Mouse (Mus musculus): ENCODE measurements around the gene Cbx7. TPM values are rescaled to one million over a fixed set of nuclear protein-coding genes. Genes with fewer than 3 reads are reported as not detected.

Gene Cbx7
- total and polyA plus RNA-seq, 2 experiments, result 4.0 to 10.1 TPM

- TF ChIP-seq CTCF (IDR thresholded peaks at IDR 0.05; ENCODE audit: low read depth, low read length), result no peak
- TF ChIP-seq POLR2A (IDR thresholded peaks at IDR 0.05; ENCODE audit: extremely low read depth, insufficient read depth, low read length), result no peak
- no peak overlapping the region for H3K9ac ChIP-seq (ENCODE audit: low read depth, low read length)
- no peaks in the 10 kb centered on the region for H3K27me3 ChIP-seq (ENCODE audit: control insufficient read depth, insufficient read depth, low read length)
- no peak for DNase-seq (ENCODE audit: extremely low read depth, low read depth, low spot score)
- no peak overlapping the region for H3K27ac ChIP-seq (replicated peaks; ENCODE audit: insufficient read depth, low read depth, low read length)
- no peak overlapping the region for H3K4me3 ChIP-seq (ENCODE audit: insufficient read depth, low read depth, low read length)
- H3K79me2 ChIP-seq (ENCODE audit: control insufficient read depth, insufficient read depth, low read length), result no peaks in the 10 kb centered on the region
- H3K4me1 ChIP-seq (ENCODE audit: control insufficient read depth, insufficient read depth, low read length), result 0 out of 2 replicates have a peak, but pooled peaks cover 3% of the 10 kb centered on the region
- WGBS, result 70% methylated on average over 7 of the region's 7 CpGs
- H3K36me3 ChIP-seq (ENCODE audit: control insufficient read depth, insufficient read depth, low read length), result no peaks in the 10 kb centered on the region
Measured at GRCm38 (mm10) chr15:80006156-80006555, 35.2 kb upstream of the Cbx7 start.

GRCm38 (mm10) chr15:80005436-80005835 is 34.5 kb upstream of the Cbx7 start:
- no peak overlapping the region for H3K27ac ChIP-seq (replicated peaks; ENCODE audit: insufficient read depth, low read depth, low read length)
- no peaks in the 10 kb centered on the region for H3K27me3 ChIP-seq (ENCODE audit: control insufficient read depth, insufficient read depth, low read length)
- H3K4me3 ChIP-seq (ENCODE audit: insufficient read depth, low read depth, low read length), result no peak overlapping the region
- no peaks in the 10 kb centered on the region for H3K36me3 ChIP-seq (ENCODE audit: control insufficient read depth, insufficient read depth, low read length)
- 0 out of 2 replicates have a peak, but pooled peaks cover 3% of the 10 kb centered on the region for H3K4me1 ChIP-seq (ENCODE audit: control insufficient read depth, insufficient read depth, low read length)
- no peak for DNase-seq (ENCODE audit: extremely low read depth, low read depth, low spot score)
- H3K9ac ChIP-seq (ENCODE audit: low read depth, low read length), result no peak overlapping the region
- H3K79me2 ChIP-seq (ENCODE audit: control insufficient read depth, insufficient read depth, low read length), result no peaks in the 10 kb centered on the region
- WGBS, result 80% methylated on average over 10 of the region's 10 CpGs
- no peak for TF ChIP-seq CTCF (IDR thresholded peaks at IDR 0.05; ENCODE audit: low read depth, low read length)
- TF ChIP-seq POLR2A (IDR thresholded peaks at IDR 0.05; ENCODE audit: extremely low read depth, insufficient read depth, low read length), result no peak

GRCm38 (mm10) chr15:80004644-80005340 is 33.9 kb upstream of the Cbx7 start:
- no peaks in the 10 kb centered on the region for H3K79me2 ChIP-seq (ENCODE audit: control insufficient read depth, insufficient read depth, low read length)
- no peak for TF ChIP-seq CTCF (IDR thresholded peaks at IDR 0.05; ENCODE audit: low read depth, low read length)
- no peak for TF ChIP-seq POLR2A (IDR thresholded peaks at IDR 0.05; ENCODE audit: extremely low read depth, insufficient read depth, low read length)
- no peaks in the 10 kb centered on the region for H3K36me3 ChIP-seq (ENCODE audit: control insufficient read depth, insufficient read depth, low read length)
- H3K4me1 ChIP-seq (ENCODE audit: control insufficient read depth, insufficient read depth, low read length), result 0 out of 2 replicates have a peak, but pooled peaks cover 3% of the 10 kb centered on the region
- 52% methylated on average over 14 of the region's 14 CpGs for WGBS
- no peak overlapping the region for H3K9ac ChIP-seq (ENCODE audit: low read depth, low read length)
- H3K27me3 ChIP-seq (ENCODE audit: control insufficient read depth, insufficient read depth, low read length), result no peaks in the 10 kb centered on the region
- H3K4me3 ChIP-seq (ENCODE audit: insufficient read depth, low read depth, low read length), result no peak overlapping the region
- H3K27ac ChIP-seq (replicated peaks; ENCODE audit: insufficient read depth, low read depth, low read length), result no peak overlapping the region
- DNase-seq (ENCODE audit: extremely low read depth, low read depth, low spot score), result no peak

GRCm38 (mm10) chr15:80003581-80003980 is 32.7 kb upstream of the Cbx7 start:
- Histone ChIP-seq H3K27ac (replicated peaks; ENCODE audit: insufficient read depth, low read depth, low read length) (no peak overlapping the region), H3K79me2 (ENCODE audit: control insufficient read depth, insufficient read depth, low read length) (no peaks in the 10 kb centered on the region), H3K9ac (ENCODE audit: low read depth, low read length) (no peak overlapping the region), H3K36me3 (ENCODE audit: control insufficient read depth, insufficient read depth, low read length) (no peaks in the 10 kb centered on the region), H3K27me3 (ENCODE audit: control insufficient read depth, insufficient read depth, low read length) (no peaks in the 10 kb centered on the region), H3K4me3 (ENCODE audit: insufficient read depth, low read depth, low read length) (no peak overlapping the region), H3K4me1 (ENCODE audit: control insufficient read depth, insufficient read depth, low read length) (0 out of 2 replicates have a peak, but pooled peaks cover 3% of the 10 kb centered on the region)
- no peak for DNase-seq (ENCODE audit: extremely low read depth, low read depth, low spot score)
- TF ChIP-seq CTCF (IDR thresholded peaks at IDR 0.05; ENCODE audit: low read depth, low read length) (no peak), POLR2A (IDR thresholded peaks at IDR 0.05; ENCODE audit: extremely low read depth, insufficient read depth, low read length) (no peak)
- 69% methylated on average over 2 of the region's 2 CpGs for WGBS

- WGBS, result 92% methylated on average over 23 of the region's 23 CpGs
Measured at GRCm38 (mm10) chr15:80001601-80002000, 30.7 kb upstream of the Cbx7 start.

GRCm38 (mm10) chr15:80000694-80001093 is 29.8 kb upstream of the Cbx7 start:
- no peak for DNase-seq (ENCODE audit: extremely low read depth, low read depth, low spot score)
- no peaks in the 10 kb centered on the region for H3K36me3 ChIP-seq (ENCODE audit: control insufficient read depth, insufficient read depth, low read length)
- TF ChIP-seq CTCF (IDR thresholded peaks at IDR 0.05; ENCODE audit: low read depth, low read length) (no peak), POLR2A (IDR thresholded peaks at IDR 0.05; ENCODE audit: extremely low read depth, insufficient read depth, low read length) (no peak)
- H3K79me2 ChIP-seq (ENCODE audit: control insufficient read depth, insufficient read depth, low read length), result no peaks in the 10 kb centered on the region
- H3K4me3 ChIP-seq (ENCODE audit: insufficient read depth, low read depth, low read length), result no peak overlapping the region
- H3K9ac ChIP-seq (ENCODE audit: low read depth, low read length), result no peak overlapping the region
- H3K27ac ChIP-seq (replicated peaks; ENCODE audit: insufficient read depth, low read depth, low read length), result no peak overlapping the region
- 51% methylated on average over 8 of the region's 8 CpGs for whole genome bisulfite sequencing
- H3K4me1 ChIP-seq (ENCODE audit: control insufficient read depth, insufficient read depth, low read length), result no peaks in the 10 kb centered on the region
- no peaks in the 10 kb centered on the region for H3K27me3 ChIP-seq (ENCODE audit: control insufficient read depth, insufficient read depth, low read length)

More at GRCm38 (mm10) chr15:80001601-80002000, 30.7 kb upstream of the Cbx7 start:
- TF ChIP-seq POLR2A (IDR thresholded peaks at IDR 0.05; ENCODE audit: extremely low read depth, insufficient read depth, low read length), result no peak
- no peak for TF ChIP-seq CTCF (IDR thresholded peaks at IDR 0.05; ENCODE audit: low read depth, low read length)
- H3K27ac ChIP-seq (replicated peaks; ENCODE audit: insufficient read depth, low read depth, low read length), result no peak overlapping the region
- no peak overlapping the region for H3K4me3 ChIP-seq (ENCODE audit: insufficient read depth, low read depth, low read length)
- H3K9ac ChIP-seq (ENCODE audit: low read depth, low read length), result no peak overlapping the region
- 0 out of 2 replicates have a peak, but pooled peaks cover 3% of the 10 kb centered on the region for H3K4me1 ChIP-seq (ENCODE audit: control insufficient read depth, insufficient read depth, low read length)
- no peaks in the 10 kb centered on the region for H3K27me3 ChIP-seq (ENCODE audit: control insufficient read depth, insufficient read depth, low read length)
- DNase-seq (ENCODE audit: extremely low read depth, low read depth, low spot score), result no peak
- no peaks in the 10 kb centered on the region for H3K36me3 ChIP-seq (ENCODE audit: control insufficient read depth, insufficient read depth, low read length)
- no peaks in the 10 kb centered on the region for H3K79me2 ChIP-seq (ENCODE audit: control insufficient read depth, insufficient read depth, low read length)
